Mouse (Mus musculus) heart, embryonic 14.5 days (tissue): Measurements from ENCODE around the gene Sf3a2. TPM values are rescaled to one million over a fixed set of nuclear protein-coding genes. Genes with fewer than 3 reads are reported as not detected.

Experiments used
- ATAC-seq: fragments of 200-750 bp; cut with Nextera tagmentation; 2 replicates; pipeline ENCODE4 v1.8.0; 2017; ENCODE audit warnings: low read depth, moderate TSS enrichment; ENCODE audit not compliant: insufficient number of reproducible peaks, insufficient read depth, low FRiP score
- H3K27ac ChIP-seq, 2 experiments: fragments of 200-500 bp in 1 of 2; fragments of 300-500 bp in 1 of 2; sonication (generic) in 1 of 2; replicated peaks in 1 of 2; 2 replicates each; pipeline ENCODE4 v1.5.1; 2012 to 2014; ENCODE audit warnings: low read depth in 2 of 2, low read length in 2 of 2, control low read depth in 1 of 2, mild to moderate bottlenecking in 1 of 2, mixed read lengths in 1 of 2; ENCODE audit not compliant: control insufficient read depth in 1 of 2, insufficient read depth in 1 of 2
- H3K27me3 ChIP-seq: fragments of 300-500 bp; sonication (generic); 2 replicates; pipeline ENCODE4 v1.6.1; 2014; ENCODE audit warnings: mild to moderate bottlenecking, low read length, control low read depth; ENCODE audit not compliant: control insufficient read depth, insufficient read depth
- H3K36me3 ChIP-seq: fragments of 300-500 bp; sonication (generic); 2 replicates; pipeline ENCODE4 v1.6.1; 2014; ENCODE audit warnings: mild to moderate bottlenecking, control low read depth, low read length, mixed read lengths; ENCODE audit not compliant: control insufficient read depth, insufficient read depth
- H3K4me1 ChIP-seq, 2 experiments: fragments of 200-500 bp in 1 of 2; fragments of 300-500 bp in 1 of 2; sonication (generic) in 1 of 2; 2 replicates each; pipeline ENCODE4 v1.6.1; 2012 to 2014; ENCODE audit warnings: low read length in 2 of 2, control low read depth in 1 of 2, mixed read lengths in 1 of 2; ENCODE audit not compliant: control insufficient read depth in 2 of 2, insufficient read depth in 2 of 2
- H3K4me2 ChIP-seq: fragments of 300-500 bp; sonication (generic); 2 replicates; pipeline ENCODE4 v1.6.1; 2014; ENCODE audit warnings: mild to moderate bottlenecking, low read length
- H3K4me3 ChIP-seq, 2 experiments: fragments of 200-500 bp in 1 of 2; fragments of 300-500 bp in 1 of 2; sonication (generic) in 1 of 2; 2 replicates each; pipeline ENCODE4 v1.5.1; 2012 to 2014; ENCODE audit warnings: low read length in 2 of 2, mild to moderate bottlenecking in 2 of 2, control low read depth in 1 of 2, low read depth in 1 of 2, moderate library complexity in 1 of 2; ENCODE audit not compliant: control insufficient read depth in 1 of 2, insufficient read depth in 1 of 2
- H3K9ac ChIP-seq: fragments of 300-500 bp; sonication (generic); 2 replicates; pipeline ENCODE4 v1.6.1; 2014; ENCODE audit warnings: mild to moderate bottlenecking, low read length
- H3K9me3 ChIP-seq: fragments of 300-500 bp; sonication (generic); 2 replicates; pipeline ENCODE4 v1.6.1; 2016; ENCODE audit warnings: low read length, control low read depth; ENCODE audit not compliant: control insufficient read depth
- WGBS: fragments of 180-500 bp; shearing (Covaris S2); extraction: QIAGEN DNeasy Blood & Tissue Kit; methylation state at CpG from one replicate; pipeline ENCODE4 v1.1.7; 2014; 5-methylcytosine and 5-hydroxymethylcytosine counted together
- polyA plus RNA-seq: library from polyadenylated mRNA; unstranded; fragments of >200 nt; fragmentation: Nextera tagmentation; extraction: Ambion mirVana; gene quantifications from 2 replicates; pipeline ENCODE4 v1.2.1, GENCODE M21; 2014

The Sf3a2 gene
- polyA plus RNA-seq, 1 experiment from 2014 or later, result 49.2 TPM

DNA sequence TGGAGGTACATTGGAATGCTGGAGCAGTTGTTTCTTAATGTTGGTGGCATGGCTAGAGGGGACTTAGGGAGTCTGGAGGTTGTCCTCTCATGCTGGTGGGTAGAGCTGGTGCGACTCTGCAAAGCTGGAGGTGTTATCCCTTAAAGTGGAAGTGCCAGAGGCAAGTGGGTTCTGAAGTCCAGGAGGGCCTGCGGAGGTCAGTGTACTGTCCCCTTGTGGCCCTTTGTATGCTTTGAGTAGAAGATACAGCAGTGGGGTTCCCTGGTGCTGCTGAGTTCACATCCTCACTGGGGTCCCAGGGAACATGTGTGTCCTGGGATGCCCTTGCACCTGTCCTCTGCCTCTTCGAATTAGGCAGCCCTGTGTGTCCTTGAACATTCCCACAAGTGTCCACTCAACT is 41.9 kb upstream of the Sf3a2 start:
- Histone ChIP-seq H3K4me3 (peak overlapping the region; percentile 93 to 99), H3K27ac (peak overlapping the region; percentile 9 to 87; a peak in 2 of 4 replicates), H3K4me2 (peak overlapping the region; percentile 90), H3K9ac (peak overlapping the region; percentile 98), H3K36me3 (no peaks in the 10 kb centered on the region), H3K9me3 (no peaks in the 10 kb centered on the region), H3K4me1 (peaks cover 47 to 69% of the 10 kb centered on the region in 2 experiments), H3K27me3 (no peaks in the 10 kb centered on the region)
- 8% methylated on average over 3 of the region's 3 CpGs for WGBS
- ATAC-seq, result no peak

DNA sequence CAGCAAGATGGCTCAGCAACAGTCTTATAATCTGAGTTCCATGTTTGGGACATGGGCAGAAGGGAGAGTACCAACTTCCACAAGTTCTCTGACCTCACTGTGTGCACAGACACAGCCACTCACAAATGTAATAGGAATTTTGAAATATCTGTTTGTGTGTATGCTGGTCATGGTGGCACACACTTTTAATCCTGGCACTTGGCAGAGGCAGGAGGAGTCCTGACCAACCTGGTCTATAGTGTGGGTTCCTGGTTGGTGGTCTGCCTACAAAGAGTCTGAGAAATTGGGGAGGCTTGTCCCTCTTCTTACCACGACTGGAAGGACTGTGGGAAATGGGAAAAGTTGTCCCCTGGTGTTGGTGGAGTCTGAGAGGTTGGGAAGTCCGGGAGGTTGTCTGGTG is 41.5 kb upstream of the Sf3a2 start:
- H3K4me3 ChIP-seq, result peak overlapping the region; percentile 93 to 99
- peak overlapping the region; percentile 90 for H3K4me2 ChIP-seq
- peak overlapping the region in 1 of 2 experiments; percentile 87; a peak in 2 of 4 replicates for H3K27ac ChIP-seq
- H3K9ac ChIP-seq, result peak overlapping the region; percentile 98
- H3K9me3 ChIP-seq, result no peaks in the 10 kb centered on the region
- no peak for ATAC-seq
- peaks cover 46 to 71% of the 10 kb centered on the region in 2 experiments for H3K4me1 ChIP-seq
- WGBS, result 52% methylated on average over 2 of the region's 2 CpGs
- H3K36me3 ChIP-seq, result no peaks in the 10 kb centered on the region
- no peaks in the 10 kb centered on the region for H3K27me3 ChIP-seq

- WGBS, result 45% methylated on average over 4 of the region's 4 CpGs
- H3K27me3 ChIP-seq, result no peaks in the 10 kb centered on the region
- peak overlapping the region; percentile 26 to 87; a peak in 3 of 4 replicates for H3K27ac ChIP-seq
- ATAC-seq, result no peak
- H3K4me3 ChIP-seq, result peak overlapping the region; percentile 93 to 99; a peak in 3 of 4 replicates
- no peaks in the 10 kb centered on the region for H3K36me3 ChIP-seq
- H3K9ac ChIP-seq, result peak overlapping the region; percentile 98
- H3K9me3 ChIP-seq, result no peaks in the 10 kb centered on the region
- H3K4me2 ChIP-seq, result peak overlapping the region; percentile 90
- H3K4me1 ChIP-seq, result peaks cover 49 to 72% of the 10 kb centered on the region in 2 experiments
Measured at GRCm38 (mm10) chr10:80756967-80757366, 41.0 kb upstream of the Sf3a2 start.

DNA sequence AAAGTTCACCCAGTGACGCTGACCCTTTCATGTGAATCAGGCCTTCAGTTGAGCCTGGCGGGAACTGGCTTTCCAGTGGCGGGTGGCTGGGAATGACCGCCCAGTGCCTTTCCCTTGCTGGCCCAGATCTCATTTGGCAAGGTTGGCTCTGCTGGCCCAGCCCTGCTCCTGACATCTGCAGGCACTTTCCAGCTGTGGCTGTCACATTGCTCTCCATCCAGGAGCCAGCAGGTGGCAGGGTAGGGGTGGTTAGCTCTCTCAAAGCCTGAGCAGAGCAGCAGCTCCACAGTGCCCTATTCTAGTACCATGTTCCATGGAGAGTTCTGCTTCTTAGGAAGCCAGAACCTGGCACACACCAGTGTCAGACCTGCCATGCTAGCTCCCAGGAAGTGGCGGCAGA is 40.3 kb upstream of the Sf3a2 start:
- WGBS, result 20% methylated on average over 5 of the region's 5 CpGs
- no peaks in the 10 kb centered on the region for H3K9me3 ChIP-seq
- H3K4me1 ChIP-seq, result peaks cover 43 to 64% of the 10 kb centered on the region in 2 experiments
- no peak overlapping the region for H3K4me3 ChIP-seq
- H3K27ac ChIP-seq, result peak overlapping the region; percentile 53 to 87
- peak overlapping the region; percentile 98 for H3K9ac ChIP-seq
- no peaks in the 10 kb centered on the region for H3K27me3 ChIP-seq
- no peaks in the 10 kb centered on the region for H3K36me3 ChIP-seq
- ATAC-seq, result peak; percentile 45; the same call in 1 of the 2 replicates
- peak overlapping the region; percentile 90; the same call in 1 of the 2 replicates for H3K4me2 ChIP-seq

DNA sequence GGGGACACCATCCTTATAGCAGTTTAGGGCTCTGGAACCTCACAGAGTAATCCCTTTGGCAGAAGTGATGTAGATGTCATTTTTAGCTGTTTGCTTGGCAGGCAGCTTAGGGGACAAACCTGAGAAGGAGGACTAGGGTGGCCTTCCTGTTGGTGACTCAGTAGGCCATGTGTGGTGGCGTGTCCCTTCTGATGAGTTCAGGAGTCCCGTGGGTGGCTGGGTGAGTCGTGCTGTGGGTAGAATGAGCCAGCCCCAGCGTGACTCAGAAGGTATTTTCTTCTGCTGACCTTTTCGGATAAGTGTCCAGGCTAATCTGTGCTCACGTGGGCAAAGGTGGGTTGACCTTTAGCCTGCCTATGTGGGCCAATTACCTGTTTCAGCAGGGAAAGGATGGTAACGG is 39.3 kb upstream of the Sf3a2 start:
- 52% methylated on average over 7 of the region's 7 CpGs for WGBS
- Histone ChIP-seq H3K4me1 (peaks cover 43 to 62% of the 10 kb centered on the region in 2 experiments), H3K36me3 (no peaks in the 10 kb centered on the region), H3K4me2 (peak overlapping the region; percentile 90; the same call in 1 of the 2 replicates), H3K27ac (peak overlapping the region; percentile 15 to 87; a peak in 2 of 4 replicates), H3K27me3 (no peaks in the 10 kb centered on the region), H3K4me3 (no peak overlapping the region), H3K9me3 (no peaks in the 10 kb centered on the region), H3K9ac (peak overlapping the region; percentile 98; the same call in 1 of the 2 replicates)
- no peak for ATAC-seq

DNA sequence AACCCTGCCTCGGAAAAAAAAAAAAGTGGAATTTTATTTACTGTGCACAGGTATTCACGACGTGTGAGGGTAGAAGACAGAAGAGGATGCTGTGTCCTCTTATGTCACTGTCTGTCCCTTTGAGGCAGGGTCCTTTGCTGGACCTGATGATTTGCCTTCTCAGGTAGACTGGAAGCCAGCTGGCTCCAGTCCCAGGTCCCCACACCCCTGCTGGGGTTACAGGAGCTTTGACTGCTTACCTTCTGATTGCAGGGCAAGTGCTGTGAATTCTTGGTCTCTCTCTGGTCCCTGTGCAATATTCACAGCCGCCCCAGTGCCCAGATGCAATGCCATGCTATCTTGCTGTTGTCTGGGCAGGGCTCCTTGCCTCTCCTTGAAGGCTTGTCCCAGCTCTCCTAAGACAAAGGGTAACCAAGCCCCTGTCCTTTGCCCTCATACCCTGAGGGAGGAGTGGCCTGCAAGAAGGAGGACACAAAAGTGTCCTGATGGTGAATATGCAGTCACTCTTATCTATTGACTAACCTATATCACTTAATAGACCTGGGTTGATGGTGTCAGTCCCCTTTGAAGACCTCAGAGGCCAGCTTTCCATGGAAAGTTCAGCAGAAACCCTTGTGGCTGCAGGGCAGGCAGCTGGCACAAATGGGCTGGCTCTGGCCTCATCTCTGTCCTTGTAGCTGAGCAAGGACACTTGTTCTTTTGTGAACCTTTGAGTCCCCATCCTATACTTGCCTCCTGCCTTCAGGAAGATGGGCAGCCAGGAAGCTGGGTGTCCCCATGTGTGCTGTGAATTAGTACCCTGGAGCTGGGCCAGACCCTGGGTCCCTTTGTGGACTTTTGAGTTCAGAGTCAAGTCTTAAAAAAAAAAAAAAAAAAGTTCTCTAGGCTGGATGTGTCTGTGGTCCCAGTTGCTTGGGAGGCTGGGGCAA is 37.1 kb upstream of the Sf3a2 start:
- H3K27ac ChIP-seq, result peak overlapping the region; percentile 8 to 33; a peak in 1 of 4 replicates
- WGBS, result 69% methylated on average over 4 of the region's 4 CpGs

GRCm38 (mm10) chr10:80761821-80762220 is 36.2 kb upstream of the Sf3a2 start:
- WGBS, result 59% methylated on average over 3 of the region's 3 CpGs
- no peak overlapping the region for H3K27ac ChIP-seq
- ATAC-seq, result no peak
- peaks cover 34 to 62% of the 10 kb centered on the region in 2 experiments for H3K4me1 ChIP-seq
- no peak overlapping the region for H3K9ac ChIP-seq
- H3K9me3 ChIP-seq, result no peaks in the 10 kb centered on the region
- H3K4me2 ChIP-seq, result no peak overlapping the region
- no peaks in the 10 kb centered on the region for H3K27me3 ChIP-seq
- H3K4me3 ChIP-seq, result no peak overlapping the region
- peaks cover 27% of the 10 kb centered on the region for H3K36me3 ChIP-seq

More for the DNA sequence above, 37.1 kb upstream of the Sf3a2 start:
- no peaks in the 10 kb centered on the region for H3K27me3 ChIP-seq
- peaks cover 18% of the 10 kb centered on the region for H3K36me3 ChIP-seq
- H3K9ac ChIP-seq, result peak overlapping the region; percentile 32; the same call in 1 of the 2 replicates
- H3K4me1 ChIP-seq, result peaks cover 43 to 63% of the 10 kb centered on the region in 2 experiments
- no peak for ATAC-seq
- peak overlapping the region; percentile 11; the same call in 1 of the 2 replicates for H3K4me2 ChIP-seq
- H3K4me3 ChIP-seq, result no peak overlapping the region
- H3K9me3 ChIP-seq, result no peaks in the 10 kb centered on the region
